ENCODE assay signal across 16 mouse cellular contexts in genomic region chr12:24619436-24619835, GRCm38 (mm10).
"Had no signal": no experiment of that assay in that cellular context is flagged by ENCODE, and none has a peak within 500 bp of the region (broad histone marks: within the 10 kb centered on the region; RNA-seq: fewer than 3 reads in every experiment).

No protein-coding gene starts in this region.

- H3K9me3 ChIP-seq: neural tube, embryonic 12.5 days; neural tube, embryonic 13.5 days; neural tube, embryonic 15.5 days; stomach, embryonic 15.5 days had no signal

- DNase-seq: retina, postnatal 1 day; right cerebral cortex, adult 18-20 months; right cerebral cortex, postnatal 14 days; right cerebral cortex, postnatal 25 days; right cerebral cortex, postnatal 4 days; spleen, adult 18-20 months; thymus, adult 18-20 months; thymus, adult 2 months; thymus, postnatal 14 days; thymus, postnatal 25 days; thymus, postnatal 36 days; thymus, postnatal 4 days had no signal

- H3K9ac ChIP-seq: neural tube, embryonic 12.5 days; neural tube, embryonic 13.5 days; neural tube, embryonic 15.5 days; stomach, embryonic 15.5 days had no signal

- H3K27me3 ChIP-seq: neural tube, embryonic 12.5 days; neural tube, embryonic 13.5 days; neural tube, embryonic 15.5 days; stomach, embryonic 15.5 days had no signal

- H3K4me1 ChIP-seq: stomach, embryonic 15.5 days had no signal

- H3K4me3 ChIP-seq: neural tube, embryonic 12.5 days; neural tube, embryonic 13.5 days; neural tube, embryonic 15.5 days; stomach, embryonic 15.5 days had no signal

- H3K36me3 ChIP-seq: neural tube, embryonic 12.5 days; neural tube, embryonic 13.5 days; neural tube, embryonic 15.5 days; stomach, embryonic 15.5 days had no signal

- H3K27ac ChIP-seq: neural tube, embryonic 12.5 days; neural tube, embryonic 13.5 days; neural tube, embryonic 15.5 days; stomach, embryonic 15.5 days had no signal

- H3K4me2 ChIP-seq: neural tube, embryonic 12.5 days; neural tube, embryonic 13.5 days; neural tube, embryonic 15.5 days; stomach, embryonic 15.5 days had no signal
